Mouse (Mus musculus) G1E-ER4 (cell line): ENCODE data around the gene Mmachc. TPM values are rescaled to one million over a fixed set of nuclear protein-coding genes. Genes with fewer than 3 reads are reported as not detected.

Source experiments
- GATA1 ChIP-seq: IDR thresholded peaks from one replicate; pipeline ENCODE4 v1.8.0; 2012; ENCODE audit warnings: low read length, inconsistent platforms
- polyA plus RNA-seq: library from polyadenylated mRNA; stranded (reverse); fragments of >175 nt; gene quantifications from 2 replicates; pipeline ENCODE4 v1.2.3, GENCODE M21; 2012

Gene Mmachc
- polyA plus RNA-seq, 1 experiment = 1.5 TPM

DNA sequence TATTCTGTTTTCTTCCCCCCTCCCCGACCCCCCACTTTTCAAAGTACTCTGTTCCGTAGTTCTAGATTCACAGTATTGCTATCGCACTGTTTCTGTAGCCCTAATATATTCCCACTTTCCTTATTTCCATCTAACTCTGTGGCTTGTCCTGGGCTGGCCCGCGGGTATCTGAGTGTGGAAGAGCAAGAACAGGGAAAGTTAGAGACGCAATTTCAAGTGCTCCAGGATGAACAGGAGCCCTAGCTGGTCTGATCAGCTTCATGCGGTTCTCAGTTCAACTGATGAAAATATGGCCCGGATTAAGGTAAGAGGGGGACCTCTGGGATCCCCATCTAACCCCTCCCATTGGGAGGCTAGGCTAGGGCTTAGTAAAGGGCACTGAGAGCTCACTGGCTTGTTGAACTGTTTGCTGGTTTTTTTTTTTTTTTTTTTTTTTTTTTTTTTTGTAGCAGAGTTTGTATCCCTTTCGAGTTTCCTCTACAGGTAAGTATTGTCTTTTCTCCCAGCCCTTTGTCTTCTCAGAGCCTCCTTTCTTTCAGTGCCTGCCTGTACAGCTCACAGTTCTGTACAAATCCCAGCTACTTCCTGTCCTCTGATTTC, 685 bp upstream of the Mmachc start:
- no peak for TF ChIP-seq GATA1

DNA sequence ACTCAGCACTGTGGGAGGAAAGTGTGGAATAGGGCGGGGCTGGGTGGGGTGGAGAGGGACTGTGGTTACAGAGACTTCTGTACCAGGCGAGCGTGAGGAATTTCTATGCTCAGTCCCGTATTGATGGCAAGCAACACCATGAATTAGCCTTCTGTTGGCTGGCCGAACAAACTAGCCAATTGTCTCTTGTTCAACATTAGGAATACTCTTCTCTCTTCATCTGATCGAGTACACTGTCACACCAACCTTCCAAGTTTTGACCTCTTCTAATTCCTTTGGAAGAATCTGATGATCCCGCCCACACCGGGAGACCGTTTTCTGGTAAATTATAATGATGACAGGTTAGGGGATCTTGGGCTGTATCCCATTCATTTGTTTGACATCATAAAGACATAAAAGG, 540 bp downstream of the Mmachc start:
- no peak for TF ChIP-seq GATA1

DNA sequence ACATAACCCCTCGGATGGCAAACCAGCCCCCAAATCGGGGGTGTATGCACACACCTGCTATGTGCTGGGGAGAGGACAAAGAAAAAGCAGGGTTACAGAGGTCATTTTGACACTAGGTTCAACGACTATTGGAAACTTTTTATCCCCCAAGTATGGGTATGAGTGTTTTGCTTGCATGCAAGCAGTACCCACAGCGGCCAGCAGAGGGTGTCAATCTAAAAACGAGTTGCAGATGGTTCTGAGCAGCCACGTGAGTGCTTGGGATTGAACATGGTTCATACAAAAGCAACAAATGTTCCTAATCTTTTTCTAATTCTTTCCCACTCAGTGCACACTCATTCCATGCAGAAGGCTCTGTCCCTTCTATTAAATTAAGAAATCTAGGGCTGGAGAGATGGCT, 4.4 kb downstream of the Mmachc start:
- no peak for TF ChIP-seq GATA1

DNA sequence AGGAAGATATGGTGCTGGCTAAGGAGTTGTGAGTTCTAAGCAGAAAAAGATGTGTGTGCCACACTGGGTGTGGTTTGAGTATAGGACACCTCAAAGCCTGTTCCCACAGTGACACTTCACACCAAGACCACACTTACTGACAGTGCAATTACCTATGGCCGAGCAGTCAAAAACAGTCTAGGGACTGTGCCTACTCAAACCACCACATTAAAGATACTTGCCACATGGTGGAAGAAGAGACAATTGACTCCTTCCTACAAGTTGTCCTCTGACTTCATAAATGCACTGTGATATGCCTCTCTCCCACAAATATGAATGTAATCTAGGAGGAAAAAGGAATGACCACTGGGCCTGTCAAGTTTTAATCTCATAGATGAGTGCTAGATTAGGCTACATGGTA, 7.2 kb downstream of the Mmachc start:
- TF ChIP-seq GATA1 = no peak

DNA sequence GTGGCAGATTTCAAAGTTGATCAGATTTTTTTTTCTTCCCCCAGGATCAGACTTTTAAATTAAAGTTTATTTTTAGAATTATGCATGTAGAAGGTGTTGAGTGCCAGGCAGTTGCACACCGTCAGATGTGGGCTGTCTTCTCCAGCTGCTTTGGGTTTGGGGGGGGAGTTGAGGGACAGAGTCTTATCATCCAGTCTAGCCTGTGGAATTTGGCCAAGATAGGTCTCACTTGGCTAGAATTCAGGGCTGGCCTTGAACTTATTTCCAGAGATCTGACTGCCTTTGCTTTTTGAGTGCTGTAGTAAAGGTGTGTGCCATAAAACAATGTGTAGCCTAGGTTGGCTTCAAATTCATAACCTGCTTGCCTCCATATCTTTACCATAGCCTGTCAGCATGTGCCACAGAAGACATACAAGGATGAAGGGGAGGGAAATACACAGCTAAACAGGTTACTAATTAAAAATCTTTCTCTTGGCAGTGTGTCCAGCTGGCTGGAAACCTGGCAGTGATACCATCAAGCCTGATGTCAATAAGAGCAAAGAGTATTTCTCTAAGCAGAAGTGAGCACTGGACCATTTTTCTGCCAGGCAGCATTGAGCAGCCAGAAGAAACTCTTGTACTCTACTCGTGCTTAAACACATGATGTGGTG, 9.4 kb downstream of the Mmachc start:
- no peak for TF ChIP-seq GATA1

DNA sequence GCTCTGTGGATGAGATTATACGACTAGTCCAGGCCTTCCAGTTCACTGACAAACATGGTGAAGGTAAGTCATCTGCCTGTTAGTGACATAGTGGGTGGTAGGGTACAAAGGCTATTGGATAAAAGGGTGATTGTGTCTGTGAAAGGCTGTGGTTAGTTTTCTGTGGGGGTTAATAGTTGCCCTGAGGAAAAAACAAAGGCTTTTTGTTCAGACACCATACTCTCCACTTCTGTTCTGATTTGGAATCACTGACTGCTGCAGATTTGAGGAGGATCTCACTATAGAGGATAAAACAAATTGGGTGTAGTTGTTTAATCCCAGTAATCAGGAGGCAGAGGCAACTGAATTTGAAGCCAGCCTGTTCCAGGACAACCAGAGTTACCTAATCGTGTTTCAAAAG, 14.4 kb downstream of the Mmachc start:
- no peak for TF ChIP-seq GATA1

DNA sequence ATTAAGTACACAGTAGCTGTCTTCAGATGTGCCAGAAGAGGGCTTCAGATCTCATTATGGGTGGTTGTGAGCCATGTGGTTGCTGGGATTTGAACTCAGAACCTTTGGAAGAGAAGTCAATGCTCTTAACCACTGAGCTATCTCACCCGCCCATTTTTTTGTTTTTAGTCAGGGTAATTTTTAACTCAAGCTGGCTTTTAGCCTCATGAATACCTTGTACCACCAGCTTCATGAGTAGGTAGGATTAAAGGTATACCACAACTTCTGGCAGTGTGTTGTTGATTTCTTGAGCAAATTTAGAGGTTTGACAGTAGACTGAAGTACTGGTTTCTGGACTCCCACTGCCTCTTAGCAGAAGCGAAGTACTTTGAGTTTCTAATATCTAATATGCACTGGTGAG, 16.1 kb downstream of the Mmachc start:
- no peak for TF ChIP-seq GATA1

DNA sequence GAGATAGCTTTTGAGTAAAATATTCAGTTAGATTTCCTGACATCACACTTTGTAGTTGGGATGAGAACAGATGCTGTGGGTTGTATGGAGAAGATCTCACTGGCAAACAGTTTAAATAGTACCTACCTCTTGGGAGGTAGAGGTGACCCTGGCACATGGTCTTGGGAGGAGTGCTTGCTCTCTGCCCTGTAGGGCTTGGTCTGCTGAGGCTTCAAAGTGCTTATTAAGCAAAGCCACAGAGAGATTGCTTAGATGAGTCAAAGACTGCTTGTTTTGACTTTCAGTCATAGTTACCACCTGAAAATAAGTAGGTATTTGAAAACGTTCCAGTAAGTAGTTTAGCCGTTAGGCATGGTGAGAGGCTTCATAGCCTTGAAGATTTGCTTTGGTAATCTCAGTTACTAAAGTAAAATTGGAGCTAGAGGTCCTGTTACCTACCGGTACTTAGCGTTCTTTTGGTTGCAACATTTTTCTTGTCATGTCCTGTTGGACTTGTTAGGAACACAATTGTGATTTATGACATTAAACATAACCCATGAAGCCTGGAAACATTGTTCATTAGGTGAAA, 18.8 kb downstream of the Mmachc start:
- TF ChIP-seq GATA1 = no peak

DNA sequence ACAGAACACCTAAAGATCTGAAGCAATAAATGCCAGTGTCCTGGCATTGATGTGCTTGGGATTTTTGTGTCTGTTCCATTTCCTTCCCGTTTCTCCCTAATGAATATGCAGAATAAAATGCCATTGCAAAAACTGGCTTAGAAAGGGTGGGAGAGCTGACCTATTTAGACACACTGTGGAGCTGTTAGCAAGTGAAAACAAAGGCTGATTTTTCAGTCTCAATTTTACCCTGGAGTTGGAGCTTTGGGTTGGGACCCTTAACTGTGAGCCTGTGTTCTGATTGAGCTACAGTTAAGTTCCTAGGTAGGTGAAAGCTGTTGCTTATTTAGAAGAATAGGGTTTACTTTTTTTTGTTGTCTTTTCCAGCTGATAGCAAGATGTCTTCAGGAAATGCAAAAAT, 21.2 kb downstream of the Mmachc start:
- TF ChIP-seq GATA1 = no peak

DNA sequence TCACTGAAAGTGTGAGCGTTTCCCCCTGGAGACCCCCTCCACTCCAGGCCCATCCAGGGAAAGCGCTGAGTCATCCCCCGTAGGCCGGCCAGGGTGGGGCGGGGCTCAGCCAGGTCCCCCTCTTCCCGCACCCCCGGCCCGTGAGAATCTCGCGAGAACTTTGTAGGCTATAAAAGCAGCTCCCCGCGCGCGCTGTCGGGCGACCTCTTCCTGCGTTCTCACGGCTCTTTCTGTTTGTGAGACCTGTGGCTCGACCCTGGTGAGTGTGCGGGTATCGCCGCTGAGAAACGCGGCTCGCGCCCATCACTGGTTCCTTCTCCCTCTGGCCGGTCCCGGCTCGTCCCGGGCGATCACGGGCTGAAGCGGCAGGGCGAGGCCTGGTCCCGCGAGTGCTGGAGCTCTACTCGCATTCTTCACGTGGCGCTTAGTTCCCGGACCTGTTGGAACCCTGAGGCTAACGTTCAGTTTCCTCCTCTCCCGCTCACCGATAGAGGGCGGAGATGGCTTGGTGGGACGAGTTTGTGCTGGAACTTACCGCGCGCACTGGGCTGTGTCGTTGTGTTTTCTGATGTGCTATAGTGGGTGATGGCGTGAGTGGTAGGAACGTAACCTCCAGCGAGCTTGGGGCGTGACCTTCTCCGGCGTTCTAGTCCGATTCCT, 22.7 kb downstream of the Mmachc start, which contains the start of gene Prdx1:
TSS of gene Prdx1 (plus strand) at position 143 of the 660 bp plus-strand sequence.
- TF ChIP-seq GATA1 = no peak

DNA sequence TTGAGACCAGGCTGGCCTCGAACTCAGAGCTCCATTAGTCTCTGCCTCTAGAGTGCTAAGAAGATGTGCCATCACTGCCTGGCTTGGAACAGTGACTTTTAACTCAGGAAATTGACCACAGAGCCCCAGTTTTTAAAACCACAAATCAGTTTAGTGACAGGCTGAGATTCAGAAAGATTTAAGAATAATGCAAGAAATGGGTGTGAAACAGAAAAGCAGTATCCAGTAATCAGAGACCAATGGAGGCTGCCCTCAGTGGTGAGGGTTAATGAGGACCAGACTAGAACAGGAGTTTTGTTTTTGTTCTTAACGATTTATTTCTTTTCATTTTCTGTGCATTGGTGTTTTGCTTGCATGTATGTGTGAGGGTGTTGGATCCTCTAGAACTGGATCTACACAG, 23.5 kb downstream of the Mmachc start:
- no peak for TF ChIP-seq GATA1

DNA sequence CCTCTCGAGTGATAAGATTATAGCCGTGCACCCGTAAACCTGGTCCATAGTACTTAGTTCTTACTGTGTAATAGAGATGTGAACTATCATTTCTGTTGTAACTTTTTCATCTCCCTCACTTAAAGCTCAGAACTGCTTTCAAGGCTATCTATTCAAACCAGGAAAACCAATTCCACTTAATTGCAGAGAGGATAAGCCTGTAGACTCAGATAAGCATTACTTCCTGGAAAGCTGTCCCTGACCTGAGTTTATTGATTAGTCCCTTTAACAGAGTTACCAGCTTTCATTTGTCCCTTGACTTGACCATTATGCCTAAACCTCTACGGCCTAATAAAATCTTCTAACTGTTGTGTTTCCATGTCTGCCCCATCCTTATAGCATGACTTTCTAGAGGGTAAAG, 24.2 kb downstream of the Mmachc start:
- TF ChIP-seq GATA1 = peak; percentile 97

DNA sequence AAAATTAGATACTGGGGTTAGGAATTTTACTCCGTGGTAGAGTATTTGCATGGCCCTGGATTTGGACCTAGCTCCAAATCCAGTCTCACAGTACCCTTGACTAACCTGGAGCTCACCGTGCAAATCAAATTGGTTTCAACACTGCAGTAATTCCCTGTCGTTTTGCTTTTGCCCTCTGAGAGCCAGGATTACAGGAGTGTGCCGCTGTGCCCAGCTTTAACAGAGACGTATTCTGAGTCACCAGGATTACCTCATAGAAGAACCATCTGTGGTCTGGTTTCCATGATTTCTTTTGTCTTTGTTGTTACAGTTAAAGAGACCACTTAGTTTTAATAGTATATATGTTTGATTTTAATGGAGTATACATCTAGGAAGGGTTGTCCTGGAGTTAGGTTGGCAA, 29.1 kb downstream of the Mmachc start:
- no peak for TF ChIP-seq GATA1

DNA sequence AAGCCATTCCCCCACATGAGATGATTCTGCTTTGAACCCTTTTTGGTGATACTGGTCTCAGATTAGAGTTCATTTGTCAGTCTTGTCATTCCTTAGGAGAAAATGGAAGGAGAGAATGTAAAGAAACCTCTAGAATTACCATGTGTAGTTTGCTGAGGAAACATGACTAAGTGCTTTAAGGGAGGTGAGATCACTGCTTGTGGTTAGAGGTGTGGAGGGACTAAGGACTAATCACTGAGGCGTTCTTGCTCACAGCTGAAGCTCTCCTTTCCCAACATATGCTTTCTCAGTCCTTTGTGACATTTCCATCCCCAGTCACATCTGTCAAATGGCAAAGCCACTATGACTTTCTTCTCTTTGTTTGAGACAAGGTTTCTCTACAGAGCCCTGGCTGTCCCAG, 30.4 kb downstream of the Mmachc start:
- no peak for TF ChIP-seq GATA1

DNA sequence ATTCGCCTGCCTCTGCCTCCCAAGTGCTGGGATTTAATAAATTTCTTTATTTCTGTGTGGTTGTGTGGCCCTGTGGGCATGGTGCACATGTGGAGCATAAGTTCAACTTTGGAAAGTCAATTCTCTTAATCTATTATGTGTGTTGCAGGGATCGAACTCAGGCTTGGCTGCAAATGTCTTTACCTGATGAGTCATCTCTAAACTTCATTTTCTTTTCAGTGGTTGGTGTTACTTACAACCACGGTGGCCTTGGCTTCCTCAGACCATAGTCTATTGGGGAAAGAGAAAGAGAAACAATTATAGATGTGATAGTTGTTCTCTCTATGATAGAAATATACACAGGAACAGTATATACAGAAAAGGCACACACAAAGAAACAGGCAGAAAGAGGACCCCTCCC, 32.2 kb downstream of the Mmachc start:
- no peak for TF ChIP-seq GATA1

DNA sequence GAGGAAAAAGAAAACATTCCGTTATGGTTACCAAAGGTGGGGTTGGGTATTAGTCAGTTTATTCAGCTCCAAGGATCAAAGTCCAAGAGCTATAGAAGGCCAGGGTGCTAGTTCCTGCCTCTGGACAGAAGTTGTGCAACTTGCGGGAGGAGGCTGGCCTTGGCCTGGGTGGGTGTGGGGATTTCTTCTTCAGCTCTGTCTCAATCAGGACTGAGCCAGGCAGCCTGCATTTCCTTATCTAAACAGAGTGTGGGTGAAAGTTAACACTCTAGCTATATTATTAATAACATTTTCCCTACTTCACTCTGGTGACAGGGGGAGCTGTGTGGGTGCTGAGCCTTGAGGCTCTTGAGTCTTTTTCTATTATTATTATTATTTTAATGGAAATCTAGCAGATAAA, 35.4 kb downstream of the Mmachc start:
- TF ChIP-seq GATA1 = no peak

DNA sequence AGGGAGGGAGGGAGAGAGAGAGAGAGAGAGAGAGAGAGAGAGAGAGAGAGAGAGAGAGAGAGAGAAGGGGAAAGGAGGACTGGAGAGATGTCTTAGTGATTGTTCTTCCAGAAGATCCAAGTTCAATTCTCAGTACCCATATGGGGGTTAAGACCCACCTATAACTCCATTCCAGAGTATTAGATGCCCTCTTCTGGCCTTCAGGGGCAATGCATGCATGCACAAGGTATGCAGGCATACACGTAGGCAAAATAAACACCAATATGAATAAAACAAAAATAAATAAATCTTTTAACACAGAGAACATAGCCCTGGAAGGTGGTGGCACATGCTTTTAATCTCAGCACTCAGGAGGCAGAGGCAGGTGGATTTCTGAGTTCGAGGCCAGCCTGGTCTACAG, 38.9 kb downstream of the Mmachc start:
- no peak for TF ChIP-seq GATA1

DNA sequence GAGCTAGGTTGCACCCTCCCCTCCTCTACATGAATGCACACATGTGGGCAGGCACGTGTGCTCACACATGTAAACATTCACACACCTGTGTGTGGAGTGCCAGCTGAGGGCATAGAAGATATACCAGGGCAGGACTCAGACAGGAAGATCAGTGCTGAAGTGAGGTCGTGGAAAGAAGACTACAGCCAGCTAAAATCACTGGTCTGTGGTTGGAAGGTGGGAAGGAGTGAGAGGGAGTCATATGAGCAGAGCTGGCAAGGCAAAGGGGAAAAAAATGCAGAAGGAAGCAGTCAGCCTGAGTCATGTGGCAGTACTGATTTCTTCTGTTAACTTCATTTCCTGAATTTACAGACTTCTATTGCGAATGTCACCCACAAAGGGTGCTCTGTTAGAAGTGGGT, 40.1 kb downstream of the Mmachc start:
- no peak for TF ChIP-seq GATA1
